Mouse (Mus musculus) naive thymus-derived CD4-positive, alpha-beta T cell, adult 5 months (primary cell): ENCODE data around the gene Mettl7a1. TPM values are rescaled to one million over a fixed set of nuclear protein-coding genes. Genes with fewer than 3 reads are reported as not detected.

ENCODE experiments used
- polyA plus RNA-seq: library from polyadenylated mRNA; unstranded; fragments of 100-300 nt; shearing (Covaris generic); gene quantifications from one replicate; pipeline ENCODE4 v1.2.1, GENCODE M21; 2017

Gene Mettl7a1
- 1.8 TPM for polyA plus RNA-seq

DNA sequence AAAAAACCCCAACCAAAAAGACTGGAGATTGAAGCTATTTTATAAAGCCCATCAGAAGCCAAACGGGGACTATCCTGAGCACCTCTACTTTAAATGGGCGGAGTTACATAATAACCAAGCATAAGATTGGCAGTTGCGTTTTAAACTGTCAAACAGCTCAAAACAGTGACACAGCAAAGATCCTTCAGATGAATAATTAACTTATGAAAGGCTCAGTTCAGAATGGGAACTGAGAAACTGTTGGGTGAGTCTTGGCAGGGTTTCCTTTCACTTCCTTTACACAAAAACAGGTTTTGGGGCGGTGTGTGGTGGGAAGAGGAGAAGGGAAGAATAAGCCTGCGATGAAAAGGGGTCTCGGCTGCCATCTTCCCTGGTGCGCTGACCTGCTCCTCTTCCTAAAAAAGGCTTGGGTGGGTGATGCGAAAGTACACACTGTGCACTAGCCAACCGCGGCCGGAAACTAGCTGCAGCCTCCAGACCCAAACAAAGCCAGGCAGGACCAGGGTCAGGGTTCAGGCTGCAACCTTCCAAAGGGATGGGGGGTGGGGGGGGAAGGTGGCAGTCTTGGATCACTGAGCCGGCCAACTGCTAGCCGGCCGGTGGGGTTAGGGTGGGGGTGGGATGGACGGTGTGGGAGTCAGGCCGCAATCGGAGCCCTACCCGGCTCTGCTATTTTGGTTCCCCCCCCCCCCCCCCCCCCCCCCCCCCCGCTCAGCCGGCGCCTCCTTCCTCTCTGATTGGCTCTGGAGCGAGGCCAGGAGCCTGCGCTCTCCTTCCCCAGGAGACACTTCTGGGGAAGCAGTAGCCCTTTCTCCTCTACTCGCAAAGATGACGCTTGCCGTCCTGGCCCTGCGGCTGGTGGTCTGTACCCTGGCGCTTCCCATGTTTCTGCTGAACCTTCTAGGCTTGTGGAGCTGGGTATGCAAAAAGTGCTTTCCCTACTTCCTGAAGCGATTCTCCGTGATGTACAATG, at the start of gene Mettl7a1:
Gene Mettl7a1, plus strand, starts transcription at position 122 of the 973 bp plus-strand sequence.

DNA sequence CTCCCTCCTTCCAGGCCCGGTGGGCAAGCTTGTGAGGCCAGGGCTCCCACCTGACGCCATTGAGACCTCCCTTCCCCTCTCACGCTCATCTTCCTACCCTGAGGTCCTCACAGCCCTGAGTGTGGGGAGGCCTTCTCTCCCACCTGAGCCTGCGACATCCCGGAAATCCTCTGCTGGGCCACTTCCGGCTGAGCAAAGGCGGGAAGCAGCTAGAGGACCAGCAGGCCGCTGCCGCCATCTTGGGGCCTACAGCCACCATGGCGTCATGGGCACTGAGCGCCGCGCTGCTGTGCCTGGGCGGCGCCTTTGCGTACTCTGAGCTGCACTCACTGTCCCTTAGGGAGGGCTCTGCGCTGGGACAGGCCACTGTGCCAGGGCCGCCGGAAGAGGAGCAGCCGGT, 23.3 kb upstream of the Mettl7a1 start, which contains the start of gene Tmprss12:
Gene Tmprss12, plus strand, starts transcription at position 212 of the 400 bp plus-strand sequence.

DNA sequence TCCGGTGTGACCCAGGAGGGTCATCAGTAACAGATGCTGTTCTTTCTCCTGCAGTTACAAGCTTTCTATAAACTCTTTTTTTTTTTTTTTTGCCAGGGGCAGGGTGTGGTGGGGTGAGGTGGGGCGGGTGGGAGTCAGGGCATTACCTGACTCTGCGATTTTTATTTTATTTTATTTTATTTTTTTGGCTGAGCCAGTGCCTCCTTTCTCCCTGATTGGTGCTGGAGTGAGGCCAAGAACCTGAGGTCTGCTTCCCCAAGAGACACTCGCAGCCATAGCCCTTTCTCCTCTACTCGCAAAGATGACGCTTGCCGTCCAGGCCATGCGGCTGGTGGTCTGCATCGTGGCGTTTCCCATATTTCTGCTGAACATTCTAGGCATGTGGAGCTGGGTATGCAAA, 30.7 kb downstream of the Mettl7a1 start, which contains the start of gene Mettl7a3:
Gene Mettl7a3, plus strand, starts transcription at position 301 of the 400 bp plus-strand sequence.

GRCm38 (mm10) chr15:100352711-100353250, 48.8 kb downstream of the Mettl7a1 start, which contains the start of the genes Methig1 and Mettl7a2:
Gene Methig1, plus strand, starts transcription at chr15:100353149.
Gene Mettl7a2, plus strand, starts transcription at chr15:100353200.

GRCm38 (mm10) chr15:100364242-100364641, 60.3 kb downstream of the Mettl7a1 start, which contains the start of gene Higd1c:
Gene Higd1c, plus strand, starts transcription at chr15:100364542.

Other genes starting within 250 kb of the Mettl7a1 start
- 83.2 TPM for gene Atf1, start 76.3 kb upstream of the Mettl7a1 start, polyA plus RNA-seq
- not detected for gene Tmprss12, start 23.3 kb upstream of the Mettl7a1 start, polyA plus RNA-seq
- not detected for gene Mettl7a3, start 30.8 kb downstream of the Mettl7a1 start, polyA plus RNA-seq
- gene Methig1, start 49.0 kb downstream of the Mettl7a1 start, polyA plus RNA-seq = not detected
- not detected for gene Mettl7a2, start 49.1 kb downstream of the Mettl7a1 start, polyA plus RNA-seq
- gene Higd1c, start 60.4 kb downstream of the Mettl7a1 start, polyA plus RNA-seq = not detected
- gene Gm5475, start 118.0 kb downstream of the Mettl7a1 start, polyA plus RNA-seq = 0.14 TPM
- gene Slc11a2, start 120.9 kb downstream of the Mettl7a1 start, polyA plus RNA-seq = 34.9 TPM
- gene Letmd1, start 164.9 kb downstream of the Mettl7a1 start, polyA plus RNA-seq = 46.0 TPM
- gene Csrnp2, start 191.3 kb downstream of the Mettl7a1 start, polyA plus RNA-seq = 21.0 TPM
- gene Tfcp2, start 247.9 kb downstream of the Mettl7a1 start, polyA plus RNA-seq = 8.1 TPM